Mouse (Mus musculus) hindbrain, embryonic 16.5 days (tissue): ENCODE results near the gene Sowaha. TPM values are rescaled to one million over a fixed set of nuclear protein-coding genes. Genes with fewer than 3 reads are reported as not detected.

Source experiments
- ATAC-seq: fragments of 200-750 bp; cut with Nextera tagmentation; 2 replicates; pipeline ENCODE4 v1.8.0; 2017; ENCODE audit warnings: moderate TSS enrichment, moderate library complexity
- H3K27ac ChIP-seq: fragments of 300-500 bp; sonication (generic); 2 replicates; pipeline ENCODE4 v1.5.1; 2014; ENCODE audit warnings: low read depth, mild to moderate bottlenecking, control low read depth, low read length, moderate library complexity
- H3K27me3 ChIP-seq: fragments of 300-500 bp; sonication (generic); replicated peaks from 2 replicates; pipeline ENCODE4 v1.6.1; 2014; ENCODE audit warnings: low read length; ENCODE audit not compliant: control insufficient read depth, insufficient read depth
- H3K36me3 ChIP-seq: fragments of 300-500 bp; sonication (generic); 2 replicates; pipeline ENCODE4 v1.6.1; 2014; ENCODE audit warnings: mild to moderate bottlenecking, low read length, moderate library complexity, mixed read lengths; ENCODE audit not compliant: control insufficient read depth, insufficient read depth
- H3K4me1 ChIP-seq: fragments of 300-500 bp; sonication (generic); 2 replicates; pipeline ENCODE4 v1.6.1; 2014; ENCODE audit warnings: low read depth, low read length; ENCODE audit not compliant: control insufficient read depth, insufficient read depth
- H3K4me2 ChIP-seq: fragments of 300-500 bp; sonication (generic); 2 replicates; pipeline ENCODE4 v1.6.1; 2014; ENCODE audit warnings: mild to moderate bottlenecking, low read length, control low read depth, moderate library complexity
- H3K4me3 ChIP-seq: fragments of 300-500 bp; sonication (generic); 2 replicates; pipeline ENCODE4 v1.5.1; 2014; ENCODE audit warnings: mild to moderate bottlenecking, low read length, control low read depth, moderate library complexity
- H3K9ac ChIP-seq: fragments of 300-500 bp; sonication (generic); 2 replicates; pipeline ENCODE4 v1.6.1; 2014; ENCODE audit warnings: low read depth, mild to moderate bottlenecking, control low read depth, low read length, moderate library complexity
- H3K9me3 ChIP-seq: fragments of 300-500 bp; sonication (generic); 2 replicates; pipeline ENCODE4 v1.6.1; 2014; ENCODE audit warnings: mild to moderate bottlenecking, low read length, moderate library complexity; ENCODE audit not compliant: control insufficient read depth
- WGBS: fragments of 180-500 bp; shearing (Covaris S2); extraction: QIAGEN DNeasy Blood & Tissue Kit; methylation state at CpG from one replicate; pipeline ENCODE4 v1.1.7; 2014; 5-methylcytosine and 5-hydroxymethylcytosine counted together
- polyA plus RNA-seq: library from polyadenylated mRNA; unstranded; fragments of >200 nt; fragmentation: Nextera tagmentation; extraction: Ambion mirVana; gene quantifications from 2 replicates; pipeline ENCODE4 v1.2.1, GENCODE M21; 2015

The Sowaha gene
- polyA plus RNA-seq, 1 experiment from 2014 or later = 1.5 TPM

- no peaks in the 10 kb centered on the region for H3K9me3 ChIP-seq
- no peak overlapping the region for H3K9ac ChIP-seq
- H3K4me2 ChIP-seq = no peak overlapping the region
- H3K27me3 ChIP-seq = no peaks in the 10 kb centered on the region; the same call in 1 of the 2 replicates
- no peak overlapping the region for H3K27ac ChIP-seq
- WGBS = 82% methylated on average over 9 of the region's 9 CpGs
- ATAC-seq = no peak
- no peaks in the 10 kb centered on the region for H3K36me3 ChIP-seq
- no peaks in the 10 kb centered on the region for H3K4me1 ChIP-seq
- no peak overlapping the region for H3K4me3 ChIP-seq
These were observed 27.2 kb upstream of the Sowaha start for GRCm38 (mm10) chr11:53507098-53507805.

GRCm38 (mm10) chr11:53505026-53505663 lies 25.1 kb upstream of the Sowaha start:
- H3K4me3 ChIP-seq = no peak overlapping the region
- ATAC-seq = peak; percentile 91
- H3K36me3 ChIP-seq = no peaks in the 10 kb centered on the region
- no peak overlapping the region for H3K4me2 ChIP-seq
- no peaks in the 10 kb centered on the region for H3K4me1 ChIP-seq
- no peaks in the 10 kb centered on the region; the same call in 1 of the 2 replicates for H3K27me3 ChIP-seq
- no peak overlapping the region for H3K9ac ChIP-seq
- H3K9me3 ChIP-seq = no peaks in the 10 kb centered on the region
- no peak overlapping the region for H3K27ac ChIP-seq
- WGBS = 36% methylated on average over 5 of the region's 5 CpGs

GRCm38 (mm10) chr11:53504376-53504775 lies 24.3 kb upstream of the Sowaha start:
- H3K4me3 ChIP-seq = no peak overlapping the region
- no peaks in the 10 kb centered on the region for H3K36me3 ChIP-seq
- H3K27me3 ChIP-seq = peaks cover 2% of the 10 kb centered on the region; the same call in 1 of the 2 replicates
- WGBS = 94% methylated on average over 8 of the region's 8 CpGs
- H3K9ac ChIP-seq = no peak overlapping the region
- no peak overlapping the region for H3K4me2 ChIP-seq
- ATAC-seq = no peak
- H3K27ac ChIP-seq = no peak overlapping the region
- H3K4me1 ChIP-seq = no peaks in the 10 kb centered on the region
- H3K9me3 ChIP-seq = no peaks in the 10 kb centered on the region

DNA sequence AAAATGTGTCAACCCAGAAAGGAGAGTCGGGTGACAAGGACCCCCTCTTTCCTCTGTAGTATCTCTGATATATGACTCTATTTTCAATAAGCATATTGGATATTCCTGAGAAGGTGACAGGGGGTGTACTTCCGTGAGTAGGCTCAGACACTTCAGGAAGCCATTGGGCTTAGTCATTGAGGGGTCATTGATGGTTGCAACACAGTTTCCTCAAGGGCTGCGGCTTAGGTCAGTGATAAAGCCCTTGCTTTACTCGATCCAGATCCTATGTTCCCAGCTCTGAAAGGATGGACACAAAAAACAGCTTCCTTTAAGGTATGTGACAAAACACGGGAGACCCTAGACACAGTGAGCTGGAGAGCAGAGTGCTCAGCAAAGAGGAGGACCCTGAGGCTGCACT lies 23.7 kb upstream of the Sowaha start:
- H3K4me2 ChIP-seq = no peak overlapping the region
- 88% methylated on average over 5 of the region's 5 CpGs for WGBS
- no peak overlapping the region for H3K9ac ChIP-seq
- no peaks in the 10 kb centered on the region for H3K9me3 ChIP-seq
- no peak for ATAC-seq
- no peaks in the 10 kb centered on the region for H3K4me1 ChIP-seq
- no peaks in the 10 kb centered on the region for H3K36me3 ChIP-seq
- H3K27ac ChIP-seq = no peak overlapping the region
- H3K27me3 ChIP-seq = peaks cover 2% of the 10 kb centered on the region; the same call in 1 of the 2 replicates
- no peak overlapping the region for H3K4me3 ChIP-seq

DNA sequence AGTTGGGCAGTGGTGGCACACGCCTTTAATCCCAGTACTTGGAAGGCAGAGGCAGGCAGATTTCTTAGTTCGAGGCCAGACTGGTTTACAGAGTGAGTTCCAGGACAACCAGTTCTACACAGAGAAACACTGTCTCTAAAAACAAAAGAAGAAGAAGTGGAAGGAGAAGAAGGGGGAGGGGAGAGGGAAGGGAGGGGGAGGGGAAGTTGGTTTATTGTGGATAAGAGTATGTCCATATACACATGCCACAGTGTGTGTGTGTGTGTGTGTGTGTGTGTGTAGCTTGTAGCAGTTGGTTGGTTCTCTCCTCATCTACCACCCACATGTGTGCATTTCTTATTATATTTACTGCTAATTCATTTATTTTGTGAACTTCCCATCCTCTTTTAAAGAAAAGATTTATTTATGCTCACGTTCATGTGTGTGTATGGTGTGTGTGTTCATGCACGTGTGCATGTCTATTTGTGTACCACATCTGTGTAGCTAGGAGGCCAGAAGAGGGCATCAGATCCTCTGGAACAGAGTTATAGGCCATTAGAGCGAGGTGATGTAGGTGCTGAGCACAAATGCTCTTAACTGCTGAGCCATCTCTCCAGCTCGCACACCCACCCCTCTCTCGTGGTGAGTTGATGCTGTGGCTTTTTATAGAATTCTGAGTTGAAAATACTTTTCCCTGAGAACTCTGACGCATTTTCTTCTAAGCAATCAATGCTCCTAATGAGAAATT lies 22.1 kb upstream of the Sowaha start:
- no peak overlapping the region for H3K9ac ChIP-seq
- H3K4me2 ChIP-seq = no peak overlapping the region
- H3K9me3 ChIP-seq = no peaks in the 10 kb centered on the region
- 83% methylated on average over 8 of the region's 8 CpGs for WGBS
- no peak overlapping the region for H3K4me3 ChIP-seq
- peaks cover 5% of the 10 kb centered on the region; the same call in 1 of the 2 replicates for H3K27me3 ChIP-seq
- H3K4me1 ChIP-seq = no peaks in the 10 kb centered on the region
- H3K27ac ChIP-seq = no peak overlapping the region
- ATAC-seq = no peak
- H3K36me3 ChIP-seq = no peaks in the 10 kb centered on the region

- ATAC-seq = no peak
- WGBS = 12% methylated on average over 11 of the region's 11 CpGs
- H3K4me3 ChIP-seq = no peak overlapping the region
- H3K4me2 ChIP-seq = no peak overlapping the region
- H3K36me3 ChIP-seq = no peaks in the 10 kb centered on the region
- H3K27ac ChIP-seq = no peak overlapping the region
- no peaks in the 10 kb centered on the region for H3K9me3 ChIP-seq
- peaks cover 10% of the 10 kb centered on the region; the same call in 1 of the 2 replicates for H3K27me3 ChIP-seq
- no peak overlapping the region for H3K9ac ChIP-seq
- no peaks in the 10 kb centered on the region for H3K4me1 ChIP-seq
These were observed 20.5 kb upstream of the Sowaha start for GRCm38 (mm10) chr11:53500569-53500968.

GRCm38 (mm10) chr11:53496946-53497345 lies 16.9 kb upstream of the Sowaha start:
- H3K27ac ChIP-seq = no peak overlapping the region
- no peak for ATAC-seq
- H3K9me3 ChIP-seq = no peaks in the 10 kb centered on the region
- H3K9ac ChIP-seq = no peak overlapping the region
- H3K4me2 ChIP-seq = no peak overlapping the region
- H3K27me3 ChIP-seq = peaks cover 10% of the 10 kb centered on the region; the same call in 1 of the 2 replicates
- no peak overlapping the region for H3K4me3 ChIP-seq
- no peaks in the 10 kb centered on the region for H3K36me3 ChIP-seq
- WGBS = 69% methylated on average over 6 of the region's 6 CpGs
- H3K4me1 ChIP-seq = peaks cover 2% of the 10 kb centered on the region; the same call in 1 of the 2 replicates

DNA sequence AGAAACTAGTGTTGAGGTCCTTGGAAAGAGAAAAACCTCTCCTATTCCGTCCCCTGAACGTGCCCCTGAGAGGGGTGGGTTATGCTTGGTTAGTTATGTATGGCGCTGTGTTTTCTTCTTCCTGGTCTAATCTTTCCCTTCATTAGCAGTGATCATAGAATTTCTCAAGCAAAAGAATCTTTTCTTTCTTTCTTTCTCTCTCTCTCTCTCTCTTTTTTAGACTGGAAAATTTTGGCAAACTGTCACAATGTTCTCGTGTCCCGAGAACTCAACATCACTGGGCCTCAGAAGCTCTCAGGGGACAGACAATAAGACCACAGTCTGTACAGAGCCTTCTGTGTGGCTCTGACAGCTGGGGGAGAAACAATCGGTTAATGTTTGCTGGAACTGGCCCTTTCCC lies 15.3 kb upstream of the Sowaha start:
- Histone ChIP-seq H3K9me3 (no peaks in the 10 kb centered on the region), H3K4me3 (no peak overlapping the region), H3K27me3 (peaks cover 10% of the 10 kb centered on the region; the same call in 1 of the 2 replicates), H3K4me2 (no peak overlapping the region), H3K27ac (peak overlapping the region; percentile 18; the same call in 1 of the 2 replicates), H3K36me3 (no peaks in the 10 kb centered on the region), H3K4me1 (peaks cover 4% of the 10 kb centered on the region; the same call in 1 of the 2 replicates), H3K9ac (no peak overlapping the region)
- no peak for ATAC-seq
- whole genome bisulfite sequencing = 16% methylated on average over 6 of the region's 6 CpGs
